Mouse (Mus musculus) intestine, embryonic 14.5 days (tissue): ENCODE results near the gene 1190002N15Rik. TPM values are rescaled to one million over a fixed set of nuclear protein-coding genes. Genes with fewer than 3 reads are reported as not detected.

Experiments used
- ATAC-seq: fragments of 200-750 bp; cut with Nextera tagmentation; replicated peaks from 2 replicates; pipeline ENCODE4 v1.8.0; 2017; ENCODE audit warnings: low read depth, moderate number of reproducible peaks, moderate TSS enrichment, moderate library complexity; ENCODE audit not compliant: low FRiP score, low TSS enrichment
- DNase-seq: peaks from one replicate; pipeline ENCODE4 v3.0.0-alpha.2; 2018; ENCODE audit warnings: low spot score
- H3K27ac ChIP-seq: fragments of 300-500 bp; sonication (generic); 2 replicates; pipeline ENCODE4 v1.5.1; 2014; ENCODE audit warnings: low read depth, mild to moderate bottlenecking, control low read depth
- H3K27me3 ChIP-seq: fragments of 300-500 bp; sonication (generic); replicated peaks from 2 replicates; pipeline ENCODE4 v1.6.1; 2014; ENCODE audit warnings: low read length, control low read depth; ENCODE audit not compliant: control insufficient read depth, insufficient read depth
- H3K36me3 ChIP-seq: fragments of 300-500 bp; sonication (generic); 2 replicates; pipeline ENCODE4 v1.6.1; 2014; ENCODE audit warnings: low read length, control low read depth; ENCODE audit not compliant: control insufficient read depth, insufficient read depth
- H3K4me1 ChIP-seq: fragments of 300-500 bp; sonication (generic); replicated peaks from 2 replicates; pipeline ENCODE4 v1.6.1; 2014; ENCODE audit warnings: low read length, control low read depth, mixed read lengths; ENCODE audit not compliant: control insufficient read depth, insufficient read depth
- H3K4me2 ChIP-seq: fragments of 300-500 bp; sonication (generic); 2 replicates; pipeline ENCODE4 v1.6.1; 2014; ENCODE audit warnings: low read length
- H3K4me3 ChIP-seq: fragments of 300-500 bp; sonication (generic); 2 replicates; pipeline ENCODE4 v1.5.1; 2014; ENCODE audit warnings: low read depth, low read length, control low read depth, mixed read lengths
- H3K9ac ChIP-seq: fragments of 300-500 bp; sonication (generic); 2 replicates; pipeline ENCODE4 v1.6.1; 2014; ENCODE audit warnings: mild to moderate bottlenecking, low read length
- H3K9me3 ChIP-seq: fragments of 300-500 bp; sonication (generic); 2 replicates; pipeline ENCODE4 v1.6.1; 2016; ENCODE audit warnings: low read length, control low read depth; ENCODE audit not compliant: control insufficient read depth
- WGBS: fragments of 180-500 bp; shearing (Covaris S2); extraction: QIAGEN DNeasy Blood & Tissue Kit; methylation state at CpG from one replicate; pipeline ENCODE4 v1.1.7; 2014; 5-methylcytosine and 5-hydroxymethylcytosine counted together
- polyA plus RNA-seq: library from polyadenylated mRNA; unstranded; fragments of >200 nt; fragmentation: Nextera tagmentation; extraction: Ambion mirVana; gene quantifications from 2 replicates; pipeline ENCODE4 v1.2.1, GENCODE M21; 2014

1190002N15Rik gene
- polyA plus RNA-seq, 1 experiment from 2014 or later = 8.6 TPM

GRCm38 (mm10) chr9:94491467-94491866 lies 46.4 kb downstream of the 1190002N15Rik start:
- Histone ChIP-seq H3K4me2 (no peak overlapping the region), H3K9me3 (no peaks in the 10 kb centered on the region), H3K4me3 (no peak overlapping the region), H3K27ac (no peak overlapping the region), H3K36me3 (no peaks in the 10 kb centered on the region), H3K27me3 (no peaks in the 10 kb centered on the region), H3K9ac (no peak overlapping the region), H3K4me1 (no peaks in the 10 kb centered on the region)
- ATAC-seq = no peak
- DNase-seq = no peak
- WGBS = 60% methylated on average over 9 of the region's 9 CpGs

GRCm38 (mm10) chr9:94487976-94488375 lies 49.9 kb downstream of the 1190002N15Rik start:
- Histone ChIP-seq H3K27me3 (no peaks in the 10 kb centered on the region), H3K36me3 (no peaks in the 10 kb centered on the region), H3K4me2 (no peak overlapping the region), H3K4me3 (no peak overlapping the region), H3K9ac (no peak overlapping the region), H3K4me1 (no peaks in the 10 kb centered on the region), H3K9me3 (no peaks in the 10 kb centered on the region), H3K27ac (no peak overlapping the region)
- DNase-seq (no peak), ATAC-seq (no peak)
- 64% methylated on average over 2 of the region's 2 CpGs for WGBS

GRCm38 (mm10) chr9:94483291-94483879 lies 54.5 kb downstream of the 1190002N15Rik start:
- ATAC-seq (no peak), DNase-seq (no peak)
- no peak overlapping the region for H3K4me2 ChIP-seq
- H3K27ac ChIP-seq = no peak overlapping the region
- H3K9ac ChIP-seq = no peak overlapping the region
- H3K36me3 ChIP-seq = no peaks in the 10 kb centered on the region
- H3K4me1 ChIP-seq = no peaks in the 10 kb centered on the region
- no peaks in the 10 kb centered on the region for H3K9me3 ChIP-seq
- WGBS = 47% methylated on average over 6 of the region's 6 CpGs
- H3K4me3 ChIP-seq = no peak overlapping the region
- no peaks in the 10 kb centered on the region for H3K27me3 ChIP-seq

GRCm38 (mm10) chr9:94482215-94482975 lies 55.5 kb downstream of the 1190002N15Rik start:
- H3K4me1 ChIP-seq = no peaks in the 10 kb centered on the region
- no peak overlapping the region for H3K4me2 ChIP-seq
- H3K27ac ChIP-seq = no peak overlapping the region
- no peak overlapping the region for H3K4me3 ChIP-seq
- H3K27me3 ChIP-seq = no peaks in the 10 kb centered on the region
- no peak for ATAC-seq
- WGBS = 83% methylated on average over 10 of the region's 10 CpGs
- DNase-seq = no peak
- H3K9me3 ChIP-seq = no peaks in the 10 kb centered on the region
- no peak overlapping the region for H3K9ac ChIP-seq
- no peaks in the 10 kb centered on the region for H3K36me3 ChIP-seq

GRCm38 (mm10) chr9:94481057-94481456 lies 56.8 kb downstream of the 1190002N15Rik start:
- no peaks in the 10 kb centered on the region for H3K27me3 ChIP-seq
- H3K4me3 ChIP-seq = no peak overlapping the region
- 78% methylated on average over 16 of the region's 16 CpGs for WGBS
- DNase-seq (no peak), ATAC-seq (no peak)
- no peaks in the 10 kb centered on the region for H3K36me3 ChIP-seq
- H3K9me3 ChIP-seq = no peaks in the 10 kb centered on the region
- H3K4me2 ChIP-seq = no peak overlapping the region
- no peak overlapping the region for H3K9ac ChIP-seq
- no peaks in the 10 kb centered on the region for H3K4me1 ChIP-seq
- no peak overlapping the region for H3K27ac ChIP-seq

- 88% methylated on average over 6 of the region's 6 CpGs for WGBS
- no peak for ATAC-seq
- H3K4me2 ChIP-seq = no peak overlapping the region
Observed at GRCm38 (mm10) chr9:94479382-94479781, 58.5 kb downstream of the 1190002N15Rik start.

GRCm38 (mm10) chr9:94478954-94479353 lies 58.9 kb downstream of the 1190002N15Rik start:
- DNase-seq (no peak), ATAC-seq (no peak)
- Histone ChIP-seq H3K36me3 (no peaks in the 10 kb centered on the region), H3K4me1 (no peaks in the 10 kb centered on the region), H3K9me3 (no peaks in the 10 kb centered on the region), H3K4me2 (no peak overlapping the region), H3K4me3 (no peak overlapping the region), H3K27me3 (no peaks in the 10 kb centered on the region), H3K27ac (no peak overlapping the region), H3K9ac (no peak overlapping the region)
- 76% methylated on average over 6 of the region's 6 CpGs for WGBS

More at GRCm38 (mm10) chr9:94479382-94479781, 58.5 kb downstream of the 1190002N15Rik start:
- DNase-seq = no peak
- H3K9me3 ChIP-seq = no peaks in the 10 kb centered on the region
- no peak overlapping the region for H3K9ac ChIP-seq
- no peaks in the 10 kb centered on the region for H3K36me3 ChIP-seq
- H3K4me1 ChIP-seq = no peaks in the 10 kb centered on the region
- no peak overlapping the region for H3K27ac ChIP-seq
- no peaks in the 10 kb centered on the region for H3K27me3 ChIP-seq
- no peak overlapping the region for H3K4me3 ChIP-seq

GRCm38 (mm10) chr9:94475973-94476372 lies 61.9 kb downstream of the 1190002N15Rik start:
- Histone ChIP-seq H3K27me3 (no peaks in the 10 kb centered on the region), H3K27ac (no peak overlapping the region), H3K4me1 (0 out of 2 replicates have a peak, but pooled peaks cover 4% of the 10 kb centered on the region), H3K4me2 (no peak overlapping the region), H3K4me3 (no peak overlapping the region), H3K9ac (no peak overlapping the region), H3K36me3 (no peaks in the 10 kb centered on the region), H3K9me3 (no peaks in the 10 kb centered on the region)
- no peak for DNase-seq
- ATAC-seq = no peak
- 95% methylated on average over 1 of the region's 1 CpGs for WGBS
